Mouse (Mus musculus): ENCODE results near the gene Gm42674. TPM values are rescaled to one million over a fixed set of nuclear protein-coding genes. Genes with fewer than 3 reads are reported as not detected.

Gene Gm42674
- total and polyA plus RNA-seq, 3 experiments, result not detected

DNA sequence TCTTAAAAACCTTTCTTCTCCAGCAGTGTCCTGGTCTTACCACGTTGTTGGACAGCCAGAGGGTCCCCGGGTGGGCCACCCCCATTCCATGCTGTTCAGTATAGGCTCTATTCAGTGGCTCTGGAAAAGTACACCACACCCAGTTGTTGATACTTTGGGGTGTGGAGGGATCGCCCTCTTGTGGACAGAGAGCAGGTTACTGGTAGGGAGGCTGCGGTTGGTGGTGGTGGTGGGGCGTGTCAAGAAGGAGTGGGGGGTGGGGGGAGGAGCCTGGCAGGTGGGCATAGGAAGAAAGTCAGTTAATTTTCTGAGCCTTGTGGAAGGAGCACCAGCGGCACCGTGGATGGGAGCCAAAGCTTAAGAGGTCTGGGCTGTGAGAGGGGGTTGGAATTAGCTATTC, 13.7 kb downstream of the Gm42674 start:
- intact Hi-C loops (cut with DNase I), result loop anchor here (1.0 to 10.0 kb wide), 3 partner anchors 30 to 201 kb away; partner anchors contain the start of gene Snapin
- Histone ChIP-seq H3K4me1 (ENCODE audit: control insufficient read depth, insufficient read depth, low read length) (peaks cover 3% of the 10 kb centered on the region; the same call in 1 of the 2 replicates), H3K27ac (peak overlapping the region; percentile 64), H3K27me3 (ENCODE audit: control insufficient read depth, insufficient read depth, low read length) (no peaks in the 10 kb centered on the region), H3K36me3 (ENCODE audit: control insufficient read depth, insufficient read depth, low read length) (no peaks in the 10 kb centered on the region), H3K4me3 (peak overlapping the region; percentile 5), H3K9ac (ENCODE audit: low read depth, low read length) (no peak overlapping the region), H3K79me2 (replicated peaks; ENCODE audit: control insufficient read depth, insufficient read depth, low read length) (no peaks in the 10 kb centered on the region)
- 3% methylated on average over 7 of the region's 7 CpGs for WGBS
- TF ChIP-seq CTCF (IDR thresholded peaks at IDR 0.05), result peak; percentile 82
- TF ChIP-seq POLR2A (IDR thresholded peaks at IDR 0.05; ENCODE audit: insufficient read depth, low read depth, low read length), result no peak
- TF ChIP-seq EP300 (IDR thresholded peaks at IDR 0.05; ENCODE audit: insufficient read depth, low read depth, low read length), result peak; percentile 83; the same call in 1 of the 2 replicates
- DNase-seq, result peak; percentile 77 to 83

DNA sequence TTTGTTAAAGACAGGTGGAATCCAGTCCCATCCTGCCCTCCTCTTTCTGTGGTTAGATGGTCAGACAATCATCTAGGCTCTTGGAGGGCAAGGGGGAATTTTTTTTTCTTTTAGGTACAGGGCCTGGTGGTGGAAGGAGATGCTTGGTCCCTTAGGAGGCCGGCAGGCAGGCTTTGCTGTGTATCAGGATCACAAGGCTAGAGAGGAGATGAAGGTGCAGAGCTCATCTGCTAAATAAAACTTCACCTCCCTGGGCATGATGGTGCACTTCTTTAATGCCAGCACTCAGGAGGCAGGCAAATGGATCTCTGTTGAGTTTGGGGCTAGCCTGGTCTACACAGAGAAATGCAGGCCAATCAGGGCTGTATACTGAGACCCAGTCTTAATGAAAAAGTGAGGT, 14.2 kb downstream of the Gm42674 start:
- no peak overlapping the region for H3K9ac ChIP-seq (ENCODE audit: low read depth, low read length)
- H3K4me3 ChIP-seq, result no peak overlapping the region
- no peak for DNase-seq
- H3K27me3 ChIP-seq (ENCODE audit: control insufficient read depth, insufficient read depth, low read length), result no peaks in the 10 kb centered on the region
- H3K79me2 ChIP-seq (replicated peaks; ENCODE audit: control insufficient read depth, insufficient read depth, low read length), result no peaks in the 10 kb centered on the region
- peaks cover 3% of the 10 kb centered on the region; the same call in 1 of the 2 replicates for H3K4me1 ChIP-seq (ENCODE audit: control insufficient read depth, insufficient read depth, low read length)
- TF ChIP-seq POLR2A (IDR thresholded peaks at IDR 0.05; ENCODE audit: insufficient read depth, low read depth, low read length) (no peak), CTCF (IDR thresholded peaks at IDR 0.05) (no peak), EP300 (IDR thresholded peaks at IDR 0.05; ENCODE audit: insufficient read depth, low read depth, low read length) (no peak)
- H3K27ac ChIP-seq, result no peak overlapping the region
- no peaks in the 10 kb centered on the region for H3K36me3 ChIP-seq (ENCODE audit: control insufficient read depth, insufficient read depth, low read length)
- intact Hi-C loops (cut with DNase I), result loop anchor here (1.0 to 10.0 kb wide), 4 partner anchors 31 to 201 kb away; partner anchors contain the start of gene Snapin
- 38% methylated on average over 1 of the region's 1 CpGs for WGBS

DNA sequence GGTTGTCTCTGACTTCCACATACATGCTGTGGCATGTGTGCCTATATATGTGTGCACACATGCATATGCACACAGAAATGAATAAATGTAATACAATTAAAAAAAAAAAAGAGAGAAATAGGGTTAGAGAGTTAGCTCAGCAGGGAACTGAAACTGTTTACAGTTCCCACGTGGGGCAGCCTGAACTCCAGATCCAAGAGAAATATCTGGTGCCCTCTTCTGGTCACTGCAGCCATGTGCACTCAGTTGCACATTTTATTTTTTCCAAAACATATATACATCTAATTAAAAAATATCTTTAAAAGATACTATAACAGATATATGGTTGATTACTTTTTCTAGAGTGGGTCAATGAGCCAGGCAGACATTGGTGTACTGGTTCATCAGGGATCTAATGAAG, 15.9 kb downstream of the Gm42674 start:
- 14% methylated on average over 1 of the region's 1 CpGs for WGBS

DNA sequence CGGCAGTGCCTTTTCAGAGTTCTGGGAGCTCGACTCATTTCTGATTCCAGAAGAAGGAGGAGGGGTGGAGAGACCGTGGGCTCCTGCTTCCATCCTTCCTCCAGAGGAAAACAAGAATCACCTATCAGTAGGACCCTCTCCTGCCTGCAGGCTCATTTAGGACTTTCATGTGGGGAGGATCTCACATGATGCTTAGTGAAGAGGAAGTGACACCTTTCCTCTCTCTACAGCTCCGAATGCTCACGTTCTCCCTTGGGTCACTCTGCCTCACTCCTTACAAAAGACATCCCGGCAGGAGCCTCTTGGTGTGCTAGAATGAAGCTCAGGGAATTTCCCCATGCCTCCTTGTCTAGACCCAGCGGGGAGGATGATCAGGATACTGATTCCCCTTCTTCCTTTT, 19.8 kb downstream of the Gm42674 start:
- Histone ChIP-seq H3K4me3 (no peak overlapping the region), H3K4me1 (ENCODE audit: control insufficient read depth, insufficient read depth, low read length) (peaks cover 2% of the 10 kb centered on the region), H3K79me2 (replicated peaks; ENCODE audit: control insufficient read depth, insufficient read depth, low read length) (no peaks in the 10 kb centered on the region), H3K36me3 (ENCODE audit: control insufficient read depth, insufficient read depth, low read length) (no peaks in the 10 kb centered on the region), H3K27me3 (ENCODE audit: control insufficient read depth, insufficient read depth, low read length) (no peaks in the 10 kb centered on the region), H3K9ac (ENCODE audit: low read depth, low read length) (no peak overlapping the region), H3K27ac (no peak overlapping the region)
- intact Hi-C loops (cut with DNase I), result no loop called here
- DNase-seq, result no peak
- TF ChIP-seq POLR2A (IDR thresholded peaks at IDR 0.05; ENCODE audit: insufficient read depth, low read depth, low read length) (no peak), CTCF (IDR thresholded peaks at IDR 0.05) (no peak), EP300 (IDR thresholded peaks at IDR 0.05; ENCODE audit: insufficient read depth, low read depth, low read length) (no peak)
- 42% methylated on average over 7 of the region's 7 CpGs for WGBS

More for the DNA sequence above, 15.9 kb downstream of the Gm42674 start:
- no peak for DNase-seq
- intact Hi-C loops (cut with DNase I), result loop anchor here (10.0 kb wide), 1 partner anchor 203 kb away; no protein-coding TSS in a partner anchor
- no peaks in the 10 kb centered on the region for H3K27me3 ChIP-seq (ENCODE audit: control insufficient read depth, insufficient read depth, low read length)
- no peaks in the 10 kb centered on the region for H3K79me2 ChIP-seq (replicated peaks; ENCODE audit: control insufficient read depth, insufficient read depth, low read length)
- H3K36me3 ChIP-seq (ENCODE audit: control insufficient read depth, insufficient read depth, low read length), result no peaks in the 10 kb centered on the region
- no peak overlapping the region for H3K27ac ChIP-seq
- TF ChIP-seq CTCF (IDR thresholded peaks at IDR 0.05) (peak; percentile 53), POLR2A (IDR thresholded peaks at IDR 0.05; ENCODE audit: insufficient read depth, low read depth, low read length) (no peak), EP300 (IDR thresholded peaks at IDR 0.05; ENCODE audit: insufficient read depth, low read depth, low read length) (no peak)
- peaks cover 2% of the 10 kb centered on the region; the same call in 1 of the 2 replicates for H3K4me1 ChIP-seq (ENCODE audit: control insufficient read depth, insufficient read depth, low read length)
- no peak overlapping the region for H3K9ac ChIP-seq (ENCODE audit: low read depth, low read length)
- no peak overlapping the region for H3K4me3 ChIP-seq

DNA sequence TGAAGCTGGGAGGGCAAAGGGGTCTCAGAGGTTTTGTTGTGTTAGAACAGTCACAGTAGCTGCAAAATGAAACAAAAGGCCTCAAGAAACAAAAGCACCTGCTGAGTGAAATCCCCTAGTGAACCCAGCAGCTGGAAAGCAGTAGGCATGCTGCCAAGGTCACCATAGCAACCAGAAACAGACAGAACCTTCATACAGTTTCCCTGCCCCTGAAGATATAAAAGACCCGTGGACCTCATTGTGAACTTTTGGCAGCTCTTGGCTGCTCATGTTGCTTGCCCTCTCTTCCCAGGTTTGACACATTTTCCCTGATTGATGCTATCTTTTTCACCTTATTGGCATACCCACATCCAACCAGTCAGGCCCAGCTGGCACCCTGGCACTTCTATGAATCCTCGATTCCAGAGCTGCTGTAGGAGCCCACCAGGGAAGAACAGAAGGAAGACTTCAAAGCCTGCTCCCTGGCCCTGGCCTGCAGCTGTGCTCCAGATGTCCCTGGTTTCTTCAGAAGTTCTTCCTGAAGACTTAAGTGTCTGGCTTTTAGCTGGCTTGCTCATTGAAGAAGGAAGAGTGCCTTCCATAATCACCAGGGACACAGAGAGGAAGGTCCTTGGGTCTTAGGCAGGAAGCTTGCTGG, 21.8 kb downstream of the Gm42674 start:
- 14% methylated on average over 2 of the region's 2 CpGs for WGBS
- intact Hi-C loops (cut with DNase I), result no loop called here
- Histone ChIP-seq H3K4me3 (no peak overlapping the region), H3K9ac (ENCODE audit: low read depth, low read length) (no peak overlapping the region), H3K4me1 (ENCODE audit: control insufficient read depth, insufficient read depth, low read length) (peaks cover 2% of the 10 kb centered on the region), H3K36me3 (ENCODE audit: control insufficient read depth, insufficient read depth, low read length) (no peaks in the 10 kb centered on the region), H3K27ac (no peak overlapping the region), H3K27me3 (ENCODE audit: control insufficient read depth, insufficient read depth, low read length) (no peaks in the 10 kb centered on the region), H3K79me2 (replicated peaks; ENCODE audit: control insufficient read depth, insufficient read depth, low read length) (no peaks in the 10 kb centered on the region)
- DNase-seq, result peak; percentile 68 to 72
- TF ChIP-seq EP300 (IDR thresholded peaks at IDR 0.05; ENCODE audit: insufficient read depth, low read depth, low read length), result no peak
- no peak for TF ChIP-seq CTCF (IDR thresholded peaks at IDR 0.05)
- no peak for TF ChIP-seq POLR2A (IDR thresholded peaks at IDR 0.05; ENCODE audit: insufficient read depth, low read depth, low read length)

DNA sequence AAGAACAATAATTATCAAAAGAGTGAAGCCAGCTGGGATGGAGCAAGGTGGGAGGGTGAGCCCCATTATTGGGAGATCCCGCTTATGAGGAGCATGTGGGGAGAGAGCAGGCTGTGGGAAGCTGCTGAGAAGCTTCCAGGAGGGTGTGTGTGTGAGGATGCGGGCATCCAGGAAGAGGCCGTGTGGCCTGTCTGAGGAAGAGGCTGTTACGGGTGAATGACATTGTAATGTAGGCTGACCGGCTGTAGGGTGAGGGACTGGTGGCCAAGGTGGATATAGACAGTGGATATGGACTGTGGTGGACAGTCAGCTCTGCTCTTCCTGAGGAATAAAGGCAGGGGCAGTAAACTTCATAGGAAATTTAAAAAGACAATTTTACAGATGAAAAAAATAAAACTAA, 23.8 kb downstream of the Gm42674 start:
- Histone ChIP-seq H3K36me3 (ENCODE audit: control insufficient read depth, insufficient read depth, low read length) (no peaks in the 10 kb centered on the region), H3K79me2 (replicated peaks; ENCODE audit: control insufficient read depth, insufficient read depth, low read length) (no peaks in the 10 kb centered on the region), H3K9ac (ENCODE audit: low read depth, low read length) (no peak overlapping the region), H3K27ac (no peak overlapping the region), H3K4me1 (ENCODE audit: control insufficient read depth, insufficient read depth, low read length) (peaks cover 2% of the 10 kb centered on the region), H3K27me3 (ENCODE audit: control insufficient read depth, insufficient read depth, low read length) (no peaks in the 10 kb centered on the region), H3K4me3 (no peak overlapping the region)
- WGBS, result 74% methylated on average over 5 of the region's 5 CpGs
- no peak for DNase-seq
- TF ChIP-seq EP300 (IDR thresholded peaks at IDR 0.05; ENCODE audit: insufficient read depth, low read depth, low read length) (no peak), CTCF (IDR thresholded peaks at IDR 0.05) (no peak), POLR2A (IDR thresholded peaks at IDR 0.05; ENCODE audit: insufficient read depth, low read depth, low read length) (no peak)
- intact Hi-C loops (cut with DNase I), result no loop called here
